Mouse (Mus musculus) brown adipose tissue, adult 24 weeks (tissue): ENCODE results near the gene Atp11c. TPM values are rescaled to one million over a fixed set of nuclear protein-coding genes. Genes with fewer than 3 reads are reported as not detected.

Experiments
- H3K27ac ChIP-seq: fragments of 200-500 bp; replicated peaks from 2 replicates; pipeline ENCODE4 v1.5.1; 2012; ENCODE audit warnings: low read depth, mild to moderate bottlenecking, low read length
- H3K4me1 ChIP-seq: fragments of 200-500 bp; 2 replicates; pipeline ENCODE4 v1.6.1; 2012; ENCODE audit warnings: low read length, mixed read lengths; ENCODE audit not compliant: control insufficient read depth, insufficient read depth, insufficient read length
- H3K4me3 ChIP-seq: fragments of 200-500 bp; 2 replicates; pipeline ENCODE4 v1.5.1; 2012; ENCODE audit warnings: low read depth, mild to moderate bottlenecking, low read length, moderate library complexity; ENCODE audit not compliant: insufficient read depth
- polyA plus RNA-seq: library from polyadenylated mRNA; stranded (reverse); fragments of >200 nt; gene quantifications from 2 replicates; pipeline ENCODE4 v1.2.4, GENCODE M21; 2012; ENCODE audit not compliant: missing spikeins, insufficient read depth, insufficient read length

Gene Atp11c
- polyA plus RNA-seq, 1 experiment, result 8.8 TPM

- H3K4me1 ChIP-seq, result no peaks in the 10 kb centered on the region
- H3K4me3 ChIP-seq, result no peak overlapping the region
- no peak overlapping the region for H3K27ac ChIP-seq
Observed at GRCm38 (mm10) chrX:60292335-60292734, 300.2 kb downstream of the Atp11c start.

- no peak overlapping the region for H3K4me3 ChIP-seq
- no peaks in the 10 kb centered on the region for H3K4me1 ChIP-seq
Observed at GRCm38 (mm10) chrX:60255346-60255745, 337.2 kb downstream of the Atp11c start.

GRCm38 (mm10) chrX:60187726-60188125, 404.8 kb downstream of the Atp11c start:
- Histone ChIP-seq H3K4me3 (no peak overlapping the region), H3K27ac (no peak overlapping the region)

More at GRCm38 (mm10) chrX:60255346-60255745, 337.2 kb downstream of the Atp11c start:
- no peak overlapping the region for H3K27ac ChIP-seq

GRCm38 (mm10) chrX:60182611-60183010, 409.9 kb downstream of the Atp11c start:
- Histone ChIP-seq H3K4me1 (no peaks in the 10 kb centered on the region; the same call in 1 of the 2 replicates), H3K27ac (no peak overlapping the region), H3K4me3 (no peak overlapping the region)

More at GRCm38 (mm10) chrX:60187726-60188125, 404.8 kb downstream of the Atp11c start:
- no peaks in the 10 kb centered on the region for H3K4me1 ChIP-seq

GRCm38 (mm10) chrX:60178744-60179458, 413.6 kb downstream of the Atp11c start, which contains the start of gene Mcf2:
Mcf2 (minus strand) TSS chrX:60179089.
- Histone ChIP-seq H3K4me3 (peak within 1 kb of the TSS; percentile 6; the same call in 1 of the 2 replicates), H3K27ac (no peak within 1 kb of the TSS), H3K4me1 (no peaks in the 10 kb centered on the region; the same call in 1 of the 2 replicates)

GRCm38 (mm10) chrX:60178025-60178743, 414.3 kb downstream of the Atp11c start:
- Histone ChIP-seq H3K4me1 (no peaks in the 10 kb centered on the region; the same call in 1 of the 2 replicates), H3K4me3 (peak overlapping the region; percentile 6; the same call in 1 of the 2 replicates), H3K27ac (no peak overlapping the region)

Other genes starting within 250 kb of the Atp11c start
- gene Gm7073, start 53.4 kb downstream of the Atp11c start, polyA plus RNA-seq, result not detected in 2 replicates